Mouse (Mus musculus) layer of hippocampus, postnatal 10 days (tissue): Measurements from ENCODE around the gene Bcl2a1d. TPM values are rescaled to one million over a fixed set of nuclear protein-coding genes. Genes with fewer than 3 reads are reported as not detected.
"Not testable (repeated sequence)": the region's sequence is repeated elsewhere in the genome, so short reads cannot be mapped to it uniquely, and the experiment has no call there.

Experiments used
- DNase-seq, 2 experiments: peaks; one replicate each; pipeline ENCODE4 v3.0.0; 2021; ENCODE audit warnings: low spot score in 2 of 2
- total RNA-seq, 2 experiments: library from RNA; stranded (reverse); gene quantifications; 2 replicates each; pipeline ENCODE4 v1.2.3; 2021

The Bcl2a1d gene
- total RNA-seq, 2 experiments from 2014 or later: 0.62 TPM; not detected in 1

- DNase-seq: not testable (repeated sequence)
These were observed 26.6 kb downstream of the Bcl2a1d start for GRCm38 (mm10) chr9:88705157-88705556.

DNA sequence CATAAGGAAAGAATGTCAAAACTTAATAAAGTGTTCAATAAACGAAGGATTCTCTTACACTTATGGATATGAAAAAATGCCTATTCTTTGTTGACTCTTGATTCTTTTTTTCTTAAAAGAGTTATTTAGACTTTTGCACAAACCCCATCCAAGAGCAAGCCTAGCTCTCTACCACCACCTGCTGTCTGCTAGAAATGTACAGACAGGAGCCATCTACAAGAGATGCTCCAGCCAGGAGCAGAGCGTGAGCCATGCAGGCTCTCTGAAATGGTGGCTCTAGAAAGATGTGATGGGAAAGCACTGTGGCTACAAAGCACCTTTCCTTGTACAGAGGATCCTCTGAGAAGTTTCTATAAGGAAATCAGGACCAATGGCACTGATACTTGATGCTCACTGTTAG is 33.0 kb downstream of the Bcl2a1d start:
- not testable (repeated sequence) for DNase-seq

DNA sequence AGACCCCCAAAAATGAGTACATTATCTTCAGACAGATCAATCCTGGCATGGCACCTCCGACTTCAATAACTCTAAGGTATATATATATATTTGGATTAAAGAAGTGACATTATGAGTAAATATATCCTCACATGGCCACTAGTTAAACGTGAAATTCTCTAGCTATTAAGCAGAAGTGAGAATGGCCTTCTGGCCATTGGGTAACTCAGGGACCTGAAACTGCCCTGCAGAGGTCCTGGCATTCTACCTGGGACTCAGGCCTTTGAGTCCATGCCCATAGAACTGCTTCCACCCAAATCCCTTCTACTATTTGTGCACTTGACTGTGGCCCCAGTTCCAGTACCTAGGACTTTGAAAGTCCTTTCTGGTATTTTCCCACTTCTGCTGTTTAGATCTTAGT is 40.4 kb downstream of the Bcl2a1d start:
- not testable (repeated sequence) for DNase-seq

DNA sequence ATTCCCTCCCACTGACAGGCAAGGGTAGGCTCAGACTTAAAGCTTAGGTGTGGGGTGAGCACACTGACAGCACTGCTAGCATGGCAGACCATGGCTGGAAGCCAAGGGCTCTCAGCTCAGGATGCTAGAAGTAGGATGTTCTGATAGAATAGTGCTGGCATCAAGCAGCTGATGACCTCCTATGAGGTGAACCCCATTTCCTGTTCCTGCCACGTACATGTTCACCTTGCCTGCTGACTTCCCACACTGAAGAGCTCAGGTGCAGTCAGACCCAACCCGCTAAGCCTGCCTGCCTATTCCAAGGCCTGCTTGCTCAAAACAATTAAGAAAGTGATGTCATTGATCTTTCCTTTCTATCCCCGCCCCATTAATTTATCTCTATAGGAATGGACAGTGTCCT is 42.3 kb downstream of the Bcl2a1d start:
- not testable (repeated sequence) for DNase-seq

DNA sequence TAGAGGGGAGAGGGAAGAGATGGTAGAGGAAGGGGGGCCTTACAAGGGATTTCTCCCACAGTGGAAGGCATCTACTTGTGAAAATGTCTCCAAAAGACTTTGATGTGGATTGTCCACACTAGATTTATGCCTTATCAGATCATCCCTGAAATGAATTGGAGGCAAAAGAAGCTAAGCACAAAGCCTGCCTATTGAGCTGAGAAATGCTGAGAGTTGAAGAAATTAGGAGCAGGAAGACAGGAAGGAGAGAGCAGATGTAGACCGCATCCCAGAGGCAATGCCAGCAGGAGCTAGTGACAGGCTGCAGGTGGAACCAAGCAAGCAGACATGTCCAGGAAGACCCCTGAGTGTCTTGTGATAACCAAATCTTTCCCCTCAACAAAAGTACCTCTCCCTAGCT is 45.0 kb downstream of the Bcl2a1d start:
- not testable (repeated sequence) for DNase-seq

Other genes starting within 250 kb of the Bcl2a1d start
- 100 to 1,000 TPM; 105 to 112 TPM for gene Syncrip, start 249.3 kb downstream of the Bcl2a1d start, total RNA-seq
- 10 to 100 TPM; 19.3 to 20.0 TPM for gene Zfp949, start 183.9 kb downstream of the Bcl2a1d start, total RNA-seq
- 1 to 10 TPM in 1 of 2 experiments, under 1 TPM in 1; 0.71 to 1.3 TPM for gene Trim43a, start 151.0 kb downstream of the Bcl2a1d start, total RNA-seq
- 10 to 100 TPM; 28.8 to 40.8 TPM for gene Mthfsl, start 11.6 kb downstream of the Bcl2a1d start, total RNA-seq
- under 1 TPM in 1 of 2 experiments, not detected in 1; 0.18 TPM for gene Trim43c, start 107.2 kb upstream of the Bcl2a1d start, total RNA-seq
- not detected for gene Bcl2a1a, start 225.0 kb upstream of the Bcl2a1d start, total RNA-seq